Mouse (Mus musculus): ENCODE data around the gene Kmt2b.

GRCm38 (mm10) chr7:30534633-30535577 lies 53.6 kb downstream of the Kmt2b start, which contains the start of gene Arhgap33:
- TF ChIP-seq CTCF (IDR thresholded peaks at IDR 0.05; ENCODE audit: low read depth) (no peak), EP300 (IDR thresholded peaks at IDR 0.05; ENCODE audit: low read depth) (no peak)
